Mouse (Mus musculus): ENCODE data around the gene Arnt. TPM values are rescaled to one million over a fixed set of nuclear protein-coding genes. Genes with fewer than 3 reads are reported as not detected.
"Not testable (repeated sequence)": the region's sequence is repeated elsewhere in the genome, so short reads cannot be mapped to it uniquely, and the experiment has no call there.

The Arnt gene
- polyA plus RNA-seq, 1 experiment from 2014 or later, result 32.8 TPM

DNA sequence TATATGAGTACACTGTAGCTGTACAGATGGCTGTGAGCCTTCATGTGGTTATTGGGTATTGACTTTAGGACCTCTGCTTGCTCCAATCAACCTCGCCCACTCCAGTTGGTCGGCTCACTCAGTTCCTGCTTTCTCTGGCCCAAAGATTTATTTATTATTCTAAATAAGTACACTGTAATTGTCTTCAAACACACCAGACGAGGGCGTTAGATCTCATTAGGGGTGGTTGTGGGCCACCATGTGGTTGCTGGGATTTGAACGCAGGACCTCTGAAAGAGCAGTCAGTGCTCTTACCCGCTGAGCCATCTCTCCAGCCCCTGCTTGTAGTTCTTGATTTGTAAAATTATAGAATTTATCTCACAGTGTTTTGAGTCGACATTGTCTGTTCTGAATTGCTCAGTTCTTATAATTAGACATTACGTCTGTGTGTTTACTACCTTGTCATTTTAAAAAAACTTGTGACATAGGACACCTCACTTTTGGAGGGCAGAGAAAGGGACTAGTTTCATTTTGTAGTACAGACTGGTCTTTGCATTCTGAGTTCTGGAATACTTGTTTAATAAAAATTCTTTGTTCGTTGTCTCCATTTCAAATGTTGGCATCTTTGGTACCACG lies 780 bp upstream of the Arnt start:
- Histone ChIP-seq H3K27me3 (replicated peaks) (no peaks in the 10 kb centered on the region), H3K27ac (no peak overlapping the region), H3K9me3 (no peaks in the 10 kb centered on the region), H3K4me1 (replicated peaks) (no peaks in the 10 kb centered on the region), H3K9ac (no peak overlapping the region; the same call in 1 of the 2 replicates), H3K4me3 (replicated peaks) (peak overlapping the region; percentile 91), H3K4me2 (replicated peaks) (peak overlapping the region; percentile 54), H3K36me3 (0 out of 2 replicates have a peak, but pooled peaks cover 4% of the 10 kb centered on the region)
- WGBS, result 70% methylated on average over 10 of the region's 10 CpGs
- no peak for ATAC-seq

DNA sequence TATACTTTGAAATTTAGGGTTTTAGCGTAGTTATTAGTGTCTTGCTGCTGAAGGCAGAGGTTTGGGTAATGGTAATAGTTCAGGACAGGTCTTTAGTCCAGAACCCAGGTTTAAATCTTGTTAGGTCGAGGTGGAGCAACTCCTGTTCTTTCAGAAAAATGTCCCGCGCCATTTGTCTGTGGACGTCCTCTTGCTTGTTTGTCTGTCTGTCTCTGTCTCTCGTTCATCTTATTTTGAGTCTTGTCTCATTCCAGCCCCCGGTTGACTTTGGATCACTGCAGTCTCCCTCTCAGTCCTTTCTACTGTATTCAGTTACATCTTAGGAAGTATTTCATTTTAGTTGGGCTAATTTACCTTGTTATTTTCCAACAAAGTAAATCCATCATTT lies 789 bp downstream of the Arnt start:
- H3K4me1 ChIP-seq (replicated peaks), result no peaks in the 10 kb centered on the region
- 0 out of 2 replicates have a peak, but pooled peaks cover 4% of the 10 kb centered on the region for H3K36me3 ChIP-seq
- peak overlapping the region; percentile 54 for H3K4me2 ChIP-seq (replicated peaks)
- WGBS, result 1% methylated on average over 7 of the region's 7 CpGs
- H3K4me3 ChIP-seq (replicated peaks), result peak overlapping the region; percentile 91
- H3K9ac ChIP-seq, result peak overlapping the region; percentile 86
- ATAC-seq, result no peak
- no peaks in the 10 kb centered on the region for H3K27me3 ChIP-seq (replicated peaks)
- H3K9me3 ChIP-seq, result no peaks in the 10 kb centered on the region
- no peak overlapping the region for H3K27ac ChIP-seq

DNA sequence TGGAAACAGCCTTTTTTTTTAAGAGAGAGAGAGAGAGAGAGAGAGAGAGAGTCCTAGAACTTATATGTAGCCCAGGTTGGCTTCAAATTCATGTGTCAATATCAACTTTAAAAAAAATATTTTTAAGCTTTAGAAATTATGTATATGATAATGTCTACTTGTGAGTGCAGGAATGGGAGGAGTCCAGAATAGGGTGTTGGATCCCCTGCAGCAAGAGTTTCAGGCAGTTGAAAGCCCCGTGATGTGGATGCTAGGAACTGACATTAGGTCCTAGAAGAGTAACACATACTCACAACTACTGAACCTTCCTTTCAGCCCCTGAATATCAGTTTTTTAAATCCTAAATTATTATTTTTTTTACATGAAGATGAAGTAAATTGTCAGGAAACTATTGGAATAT lies 1.4 kb downstream of the Arnt start:
- no peak for ATAC-seq
- Histone ChIP-seq H3K27me3 (replicated peaks) (no peaks in the 10 kb centered on the region), H3K4me2 (replicated peaks) (peak overlapping the region; percentile 54; the same call in 1 of the 2 replicates), H3K9ac (no peak overlapping the region), H3K9me3 (no peaks in the 10 kb centered on the region), H3K27ac (no peak overlapping the region), H3K36me3 (0 out of 2 replicates have a peak, but pooled peaks cover 4% of the 10 kb centered on the region), H3K4me3 (replicated peaks) (no peak overlapping the region), H3K4me1 (replicated peaks) (no peaks in the 10 kb centered on the region)
- 72% methylated on average over 1 of the region's 1 CpGs for WGBS

DNA sequence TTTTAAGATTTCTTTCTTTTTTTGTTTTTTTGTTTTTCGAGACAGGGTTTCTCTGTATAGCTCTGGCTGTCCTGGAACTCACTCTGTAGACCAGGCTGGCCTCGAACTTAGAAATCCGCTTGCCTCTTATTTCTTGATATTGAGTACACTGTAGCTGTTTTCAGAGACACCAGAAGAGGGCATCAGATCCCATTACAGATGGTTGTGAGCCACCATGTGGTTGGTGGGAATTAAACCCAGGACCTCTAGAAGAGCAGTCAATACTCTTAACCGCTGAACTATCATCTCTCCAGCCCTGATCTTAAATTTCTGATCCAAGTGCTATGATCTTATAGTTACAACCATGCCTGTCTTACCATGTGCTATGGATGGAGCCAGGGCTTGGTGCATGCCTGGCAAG lies 4.4 kb downstream of the Arnt start:
- not testable (repeated sequence) for H3K4me1 ChIP-seq (replicated peaks); H3K4me2 ChIP-seq (replicated peaks); H3K4me3 ChIP-seq (replicated peaks); H3K27me3 ChIP-seq (replicated peaks); H3K9ac ChIP-seq; H3K9me3 ChIP-seq; ATAC-seq; H3K36me3 ChIP-seq; H3K27ac ChIP-seq
- 94% methylated on average over 4 of the region's 4 CpGs for WGBS

DNA sequence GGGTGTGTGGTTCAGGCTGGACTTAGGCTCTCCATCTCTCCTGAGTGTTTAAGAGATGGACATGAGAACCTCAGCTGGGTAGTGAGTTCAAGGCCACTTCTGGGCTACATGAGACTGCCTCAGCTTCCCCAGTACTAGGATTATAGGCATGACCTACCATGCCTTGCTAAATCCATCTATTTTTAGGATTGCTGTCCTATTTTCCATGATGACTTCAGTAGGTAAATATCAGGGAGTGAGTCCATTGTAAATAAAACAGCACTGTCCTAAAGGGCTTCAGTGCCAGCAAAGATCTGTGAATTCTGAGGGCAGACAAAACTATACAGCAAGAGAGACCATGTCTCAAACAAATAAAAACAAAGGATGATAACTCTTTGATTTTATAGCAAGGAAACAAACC lies 5.5 kb downstream of the Arnt start:
- H3K4me2 ChIP-seq (replicated peaks), result no peak overlapping the region
- no peaks in the 10 kb centered on the region for H3K9me3 ChIP-seq
- no peak for ATAC-seq

DNA sequence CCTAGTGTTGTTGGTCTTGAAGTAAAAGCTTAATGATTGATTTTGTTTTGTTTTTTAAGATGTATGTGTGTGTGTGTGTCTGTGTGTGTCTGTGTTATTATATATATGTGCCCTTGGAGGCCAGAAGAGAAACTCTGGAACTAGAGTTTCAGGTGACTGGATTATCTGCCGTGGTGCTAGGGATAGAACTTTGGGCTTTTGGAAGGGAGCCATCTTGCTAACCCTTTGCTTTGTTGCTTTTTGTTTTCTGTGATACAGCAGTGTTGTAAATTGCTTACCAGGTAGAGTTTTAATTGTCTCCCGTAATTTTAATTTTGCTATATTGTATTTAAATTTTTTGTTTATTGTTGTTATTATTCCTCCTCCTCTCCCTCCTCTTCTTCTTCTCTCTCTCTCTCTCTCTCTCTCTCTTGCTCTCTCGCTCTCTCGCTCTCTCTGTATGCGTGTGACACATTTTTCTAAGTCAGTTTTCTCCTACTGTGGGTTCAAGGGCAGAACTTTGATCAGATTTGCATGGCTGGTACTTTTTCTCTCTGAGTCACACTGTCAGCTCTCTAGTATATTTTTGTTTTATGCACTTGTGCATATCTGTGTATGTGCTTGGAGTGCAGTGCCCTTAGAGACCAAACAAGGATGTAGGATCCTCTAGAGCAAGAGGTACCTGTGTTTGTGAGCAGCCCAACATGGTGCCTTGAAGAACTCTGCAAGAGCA lies 8.4 kb downstream of the Arnt start:
- ATAC-seq, result no peak
- H3K36me3 ChIP-seq, result 0 out of 2 replicates have a peak, but pooled peaks cover 1% of the 10 kb centered on the region
- no peaks in the 10 kb centered on the region for H3K9me3 ChIP-seq
- H3K4me2 ChIP-seq (replicated peaks), result no peak overlapping the region
- no peaks in the 10 kb centered on the region for H3K27me3 ChIP-seq (replicated peaks)
- no peak overlapping the region for H3K27ac ChIP-seq
- no peaks in the 10 kb centered on the region for H3K4me1 ChIP-seq (replicated peaks)
- H3K4me3 ChIP-seq (replicated peaks), result no peak overlapping the region
- WGBS, result 89% methylated on average over 5 of the region's 5 CpGs
- no peak overlapping the region for H3K9ac ChIP-seq

More for the DNA sequence above, 5.5 kb downstream of the Arnt start:
- H3K9ac ChIP-seq, result no peak overlapping the region
- no peaks in the 10 kb centered on the region for H3K27me3 ChIP-seq (replicated peaks)
- H3K4me1 ChIP-seq (replicated peaks), result no peaks in the 10 kb centered on the region
- no peak overlapping the region for H3K27ac ChIP-seq
- no peak overlapping the region for H3K4me3 ChIP-seq (replicated peaks)
- H3K36me3 ChIP-seq, result 0 out of 2 replicates have a peak, but pooled peaks cover 4% of the 10 kb centered on the region

DNA sequence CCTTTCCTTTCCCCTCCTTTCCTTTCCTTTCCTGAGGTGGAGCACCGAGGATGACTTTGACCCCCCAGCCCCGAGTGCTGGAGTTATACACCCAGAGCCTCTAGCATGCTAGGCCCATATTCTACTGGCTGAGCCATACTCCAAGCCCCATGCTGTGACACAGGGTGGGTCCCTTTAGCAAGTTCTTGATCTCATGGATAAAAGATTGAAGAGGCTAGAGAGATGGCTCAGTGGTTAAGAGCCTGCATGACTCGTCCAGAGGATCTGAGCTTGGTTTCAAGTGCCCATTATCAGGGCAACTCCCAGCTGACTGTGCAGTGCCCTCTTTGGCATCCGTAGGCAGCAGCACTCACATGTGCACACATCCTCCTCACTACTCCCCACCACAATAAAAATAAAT lies 11.1 kb downstream of the Arnt start:
- peaks cover 4% of the 10 kb centered on the region; the same call in 1 of the 2 replicates for H3K36me3 ChIP-seq
- H3K9ac ChIP-seq, result no peak overlapping the region
- H3K27me3 ChIP-seq (replicated peaks), result no peaks in the 10 kb centered on the region
- H3K4me1 ChIP-seq (replicated peaks), result no peaks in the 10 kb centered on the region
- 83% methylated on average over 4 of the region's 4 CpGs for WGBS
- ATAC-seq, result no peak
- H3K4me2 ChIP-seq (replicated peaks), result no peak overlapping the region
- H3K27ac ChIP-seq, result no peak overlapping the region
- H3K4me3 ChIP-seq (replicated peaks), result no peak overlapping the region
- H3K9me3 ChIP-seq, result no peaks in the 10 kb centered on the region

DNA sequence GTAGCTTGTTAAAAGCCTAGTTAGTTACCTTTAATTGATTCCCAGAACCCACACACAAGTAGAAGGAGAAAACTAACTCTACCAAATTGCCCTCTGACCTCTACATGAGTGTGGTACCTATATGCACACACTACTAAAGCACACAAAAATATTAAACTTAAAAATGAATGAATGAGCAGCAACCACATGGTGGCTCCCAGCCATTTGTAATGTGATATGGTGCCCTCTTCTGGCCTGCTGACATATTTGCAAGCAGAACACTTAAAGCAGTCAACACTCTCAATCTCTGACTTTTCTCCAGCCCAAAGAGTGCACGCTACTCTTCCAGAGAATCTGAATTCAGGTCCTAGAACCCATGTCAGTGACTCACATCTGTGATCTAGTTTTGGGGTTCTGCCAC lies 16.2 kb downstream of the Arnt start:
- H3K27me3 ChIP-seq (replicated peaks), result no peaks in the 10 kb centered on the region
- no peak overlapping the region for H3K4me3 ChIP-seq (replicated peaks)
- no peak overlapping the region for H3K27ac ChIP-seq
- H3K36me3 ChIP-seq, result peaks cover 11% of the 10 kb centered on the region
- 53% methylated on average over 1 of the region's 1 CpGs for WGBS
- H3K9ac ChIP-seq, result no peak overlapping the region
- H3K4me1 ChIP-seq (replicated peaks), result no peaks in the 10 kb centered on the region
- no peaks in the 10 kb centered on the region for H3K9me3 ChIP-seq
- peak; percentile 45; the same call in 1 of the 2 replicates for ATAC-seq
- no peak overlapping the region for H3K4me2 ChIP-seq (replicated peaks)

DNA sequence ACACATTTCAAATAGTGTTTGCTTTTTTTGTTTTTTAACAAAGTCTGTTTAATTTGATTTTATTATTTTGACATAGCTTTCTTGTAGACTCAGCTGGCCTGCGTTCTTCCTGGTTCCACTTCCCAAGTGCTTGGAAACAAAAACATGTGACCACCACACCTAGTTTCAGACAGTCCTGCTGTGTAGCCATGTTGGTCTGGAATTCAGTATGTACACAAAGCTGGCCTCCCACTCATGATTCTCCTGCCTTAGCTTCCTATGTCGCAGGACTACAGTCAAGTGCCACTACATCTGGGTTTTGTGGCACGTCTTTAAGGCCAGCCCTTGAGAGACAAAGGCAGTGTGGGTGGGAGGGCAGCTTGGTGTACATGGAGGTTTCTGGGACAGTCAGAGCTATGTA lies 16.7 kb downstream of the Arnt start:
- Histone ChIP-seq H3K9ac (no peak overlapping the region), H3K4me2 (replicated peaks) (no peak overlapping the region), H3K9me3 (no peaks in the 10 kb centered on the region), H3K27me3 (replicated peaks) (no peaks in the 10 kb centered on the region), H3K27ac (no peak overlapping the region), H3K36me3 (peaks cover 11% of the 10 kb centered on the region), H3K4me1 (replicated peaks) (no peaks in the 10 kb centered on the region), H3K4me3 (replicated peaks) (no peak overlapping the region)
- 93% methylated on average over 3 of the region's 3 CpGs for WGBS
- no peak for ATAC-seq

DNA sequence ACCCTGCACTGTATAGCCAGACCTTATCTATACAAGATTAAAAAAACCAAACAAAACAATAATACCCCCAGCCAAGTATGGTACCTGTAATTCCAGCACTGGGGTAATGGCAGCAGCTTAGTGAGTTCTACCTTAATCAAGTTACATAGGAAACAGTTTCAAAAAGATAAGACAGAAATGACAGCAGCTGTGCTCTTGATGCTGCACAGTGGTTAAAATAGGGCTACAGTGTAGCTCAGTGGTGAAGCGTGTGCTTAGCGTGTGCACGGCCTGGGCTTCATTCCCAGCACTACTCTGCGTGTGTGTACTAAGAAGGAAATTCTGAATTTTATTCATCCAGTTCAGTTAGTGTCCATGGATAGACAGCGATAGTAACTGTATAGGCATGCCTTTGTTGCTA lies 22.2 kb downstream of the Arnt start:
- no peak overlapping the region for H3K9ac ChIP-seq
- no peak overlapping the region for H3K4me2 ChIP-seq (replicated peaks)
- H3K27ac ChIP-seq, result no peak overlapping the region
- H3K36me3 ChIP-seq, result peaks cover 9% of the 10 kb centered on the region; the same call in 1 of the 2 replicates
- WGBS, result 96% methylated on average over 5 of the region's 5 CpGs
- no peaks in the 10 kb centered on the region for H3K4me1 ChIP-seq (replicated peaks)
- ATAC-seq, result no peak
- H3K9me3 ChIP-seq, result no peaks in the 10 kb centered on the region
- no peaks in the 10 kb centered on the region for H3K27me3 ChIP-seq (replicated peaks)
- no peak overlapping the region for H3K4me3 ChIP-seq (replicated peaks)

DNA sequence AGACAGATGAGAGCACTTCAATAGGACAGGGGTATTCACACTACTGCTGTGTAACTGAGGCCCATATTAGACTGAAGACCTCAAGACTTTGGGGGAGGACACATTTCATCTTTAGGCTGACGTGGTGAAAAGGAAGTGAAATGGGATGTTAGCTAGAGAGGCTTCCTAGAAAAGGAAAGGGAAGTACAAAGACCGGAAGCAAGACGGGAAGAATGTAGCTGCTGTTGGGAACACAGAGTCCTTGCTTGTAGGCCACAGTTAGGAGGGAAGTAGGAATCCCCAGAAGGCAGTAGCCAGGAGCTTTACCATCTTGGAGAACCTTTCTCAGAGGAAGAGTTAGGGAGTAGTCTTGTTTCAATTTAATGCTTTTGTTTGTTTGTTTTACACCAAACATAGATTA lies 23.6 kb downstream of the Arnt start:
- WGBS, result 75% methylated on average over 3 of the region's 3 CpGs
- ATAC-seq, result no peak
- H3K4me2 ChIP-seq (replicated peaks), result no peak overlapping the region

DNA sequence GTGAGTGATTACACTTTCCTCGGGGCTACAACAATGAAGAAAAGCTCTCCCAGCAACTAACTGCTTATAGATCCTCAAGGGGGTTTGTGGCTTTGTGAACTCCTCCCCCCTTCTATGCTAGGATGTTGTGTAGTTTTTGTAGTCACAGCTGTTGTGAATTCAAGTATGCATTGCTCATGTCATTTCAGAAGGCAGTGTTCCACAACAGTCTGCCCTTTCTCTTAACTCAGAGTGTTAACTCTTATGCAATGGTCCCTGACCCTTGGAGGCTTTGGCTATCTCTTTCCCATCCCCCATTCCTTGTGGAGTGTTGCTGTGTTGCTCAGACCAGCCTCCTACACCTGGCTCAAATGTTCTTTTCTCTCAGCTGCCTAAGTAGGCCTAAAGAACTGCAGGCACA lies 25.2 kb downstream of the Arnt start:
- H3K4me3 ChIP-seq (replicated peaks), result no peak overlapping the region
- no peak overlapping the region for H3K27ac ChIP-seq
- WGBS, result 66% methylated on average over 1 of the region's 1 CpGs
- ATAC-seq, result no peak
- no peaks in the 10 kb centered on the region for H3K27me3 ChIP-seq (replicated peaks)
- 0 out of 2 replicates have a peak, but pooled peaks cover 2% of the 10 kb centered on the region for H3K36me3 ChIP-seq
- H3K4me1 ChIP-seq (replicated peaks), result no peaks in the 10 kb centered on the region
- H3K4me2 ChIP-seq (replicated peaks), result no peak overlapping the region
- H3K9me3 ChIP-seq, result no peaks in the 10 kb centered on the region
- no peak overlapping the region for H3K9ac ChIP-seq

More for the DNA sequence above, 23.6 kb downstream of the Arnt start:
- 0 out of 2 replicates have a peak, but pooled peaks cover 4% of the 10 kb centered on the region for H3K36me3 ChIP-seq
- H3K9ac ChIP-seq, result no peak overlapping the region
- no peak overlapping the region for H3K27ac ChIP-seq
- H3K9me3 ChIP-seq, result no peaks in the 10 kb centered on the region
- no peaks in the 10 kb centered on the region for H3K4me1 ChIP-seq (replicated peaks)
- no peak overlapping the region for H3K4me3 ChIP-seq (replicated peaks)
- no peaks in the 10 kb centered on the region for H3K27me3 ChIP-seq (replicated peaks)

DNA sequence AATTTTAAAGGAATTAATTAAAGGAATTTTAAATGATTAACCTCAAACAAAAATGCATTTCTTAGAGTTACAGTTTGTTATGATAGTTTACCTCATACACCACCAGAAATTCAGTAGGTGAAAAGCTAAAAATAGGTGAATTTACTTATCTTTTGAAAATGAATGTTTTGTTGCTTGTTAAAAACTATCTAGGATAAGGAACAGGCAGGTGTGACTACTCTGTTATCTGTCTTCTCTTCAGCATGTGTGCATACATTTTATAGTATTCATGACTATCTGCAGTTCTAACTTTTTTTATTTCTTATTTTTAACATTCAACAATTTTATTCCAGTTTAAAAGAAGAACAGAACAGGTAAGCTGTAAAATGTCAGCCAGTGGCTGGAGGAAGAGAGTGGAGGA lies 29.7 kb downstream of the Arnt start:
- H3K36me3 ChIP-seq, result no peaks in the 10 kb centered on the region
- no peak overlapping the region for H3K9ac ChIP-seq

More for the DNA sequence above, 29.7 kb downstream of the Arnt start:
- Histone ChIP-seq H3K9me3 (no peaks in the 10 kb centered on the region), H3K4me2 (replicated peaks) (no peak overlapping the region), H3K27ac (no peak overlapping the region), H3K4me1 (replicated peaks) (no peaks in the 10 kb centered on the region), H3K4me3 (replicated peaks) (no peak overlapping the region), H3K27me3 (replicated peaks) (no peaks in the 10 kb centered on the region)
- ATAC-seq, result no peak
